Mouse (Mus musculus) adrenal gland, postnatal 10 days (tissue): Measurements from ENCODE around the gene Mrln. TPM values are rescaled to one million over a fixed set of nuclear protein-coding genes. Genes with fewer than 3 reads are reported as not detected.

Experiments
- DNase-seq: peaks from one replicate; pipeline ENCODE4 v3.0.0; 2021; ENCODE audit warnings: mixed read lengths
- long read RNA-seq, 2 experiments: library from polyadenylated mRNA; stranded (forward); transcript quantifications; one replicate each; pipeline ENCODE4 v2.0.0; 2021
- total RNA-seq, 2 experiments: library from RNA; stranded (reverse); gene quantifications; 2 replicates each; pipeline ENCODE4 v1.2.3; 2021

Mrln gene
- total RNA-seq: 1 to 10 TPM; 2.8 to 9.8 TPM
- long read RNA-seq, experiment 1, partial matches to known transcripts: 0 of 2 reads
- long read RNA-seq, experiment 1, other reads (novel, unspliced or antisense): 0 of 2 reads
- long read RNA-seq, experiment 2, partial matches to known transcripts: 0 of 2 reads
- long read RNA-seq, experiment 2, other reads (novel, unspliced or antisense): 0 of 2 reads

GRCm38 (mm10) chr10:70204505-70205399 lies at the start of gene Mrln:
TSS of gene Mrln (plus strand) at chr10:70204664.
- DNase-seq: peak; percentile 29

- DNase-seq: peak; percentile 45
These were observed 47.9 kb upstream of the Mrln start for GRCm38 (mm10) chr10:70156431-70157165.

- no peak for DNase-seq
These were observed 44.7 kb upstream of the Mrln start for GRCm38 (mm10) chr10:70159651-70160320.

DNA sequence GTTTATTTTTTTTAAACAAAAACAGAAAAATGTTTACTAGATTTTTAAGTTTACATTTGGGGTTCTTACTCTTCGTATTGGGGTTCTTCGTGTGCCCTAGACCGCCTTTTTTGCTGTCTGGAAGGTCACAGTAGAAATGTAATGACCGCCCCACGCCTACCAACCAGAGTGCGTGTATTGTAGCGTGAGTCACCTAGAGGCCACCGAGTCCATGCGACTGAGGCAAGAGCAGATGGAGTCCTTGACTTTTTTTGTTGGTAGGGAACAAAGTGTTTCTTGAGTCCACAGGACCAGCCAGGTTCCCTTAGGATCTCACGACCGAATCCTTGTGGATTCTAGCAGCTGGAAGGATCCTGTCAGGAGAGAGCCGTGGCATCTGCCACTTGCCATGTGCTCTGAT lies 43.7 kb upstream of the Mrln start:
- DNase-seq: peak; percentile 47

DNA sequence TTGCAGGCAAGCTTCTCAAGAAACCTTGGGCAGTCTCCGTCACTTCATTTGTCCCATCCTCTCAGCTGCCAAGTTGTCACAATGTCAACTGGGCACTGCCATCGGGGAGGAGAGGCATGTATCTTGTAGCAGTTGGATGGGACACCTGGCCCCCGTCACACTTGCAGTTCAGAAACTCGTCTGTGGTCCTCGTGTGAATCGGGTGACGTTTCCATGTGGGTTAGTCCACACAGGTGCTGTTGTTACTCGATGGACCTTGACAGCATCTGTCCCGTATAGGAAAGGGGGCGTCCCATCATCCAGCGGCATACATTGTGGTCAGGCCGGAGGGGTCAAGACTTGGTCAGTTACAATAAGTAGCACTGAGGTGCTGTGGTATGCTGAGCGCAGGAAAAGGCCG lies 43.0 kb upstream of the Mrln start:
- no peak for DNase-seq

- DNase-seq: no peak
These were observed 40.8 kb upstream of the Mrln start for GRCm38 (mm10) chr10:70163681-70164080.

- DNase-seq: no peak
These were observed 38.6 kb upstream of the Mrln start for GRCm38 (mm10) chr10:70165877-70166276.

DNA sequence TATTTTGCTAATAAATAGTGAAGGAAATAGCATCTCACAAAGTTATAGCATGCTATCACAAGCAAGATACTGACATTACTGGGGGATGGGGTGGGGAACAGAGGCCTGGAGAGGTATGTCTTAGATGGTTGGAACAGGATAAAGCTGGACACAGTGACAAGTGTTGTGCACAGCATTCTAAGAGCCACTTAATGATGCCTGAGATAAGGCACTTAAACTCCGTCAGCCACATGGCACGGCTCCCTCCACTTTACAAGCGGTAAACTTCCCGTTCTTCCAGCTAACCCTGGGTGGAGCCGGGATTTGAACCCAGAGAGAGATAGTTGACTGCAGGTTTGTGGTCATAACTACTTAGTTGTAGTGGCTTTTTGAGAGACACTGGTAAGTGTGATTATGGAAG lies 38.0 kb upstream of the Mrln start:
- DNase-seq: no peak

GRCm38 (mm10) chr10:70167625-70168024 lies 36.8 kb upstream of the Mrln start:
- DNase-seq: no peak

- DNase-seq: no peak
These were observed 36.1 kb upstream of the Mrln start for GRCm38 (mm10) chr10:70168396-70168795.

GRCm38 (mm10) chr10:70169044-70169443 lies 35.4 kb upstream of the Mrln start:
- DNase-seq: no peak

- DNase-seq: peak; percentile 80
These were observed 31.1 kb upstream of the Mrln start for GRCm38 (mm10) chr10:70173314-70173713.

DNA sequence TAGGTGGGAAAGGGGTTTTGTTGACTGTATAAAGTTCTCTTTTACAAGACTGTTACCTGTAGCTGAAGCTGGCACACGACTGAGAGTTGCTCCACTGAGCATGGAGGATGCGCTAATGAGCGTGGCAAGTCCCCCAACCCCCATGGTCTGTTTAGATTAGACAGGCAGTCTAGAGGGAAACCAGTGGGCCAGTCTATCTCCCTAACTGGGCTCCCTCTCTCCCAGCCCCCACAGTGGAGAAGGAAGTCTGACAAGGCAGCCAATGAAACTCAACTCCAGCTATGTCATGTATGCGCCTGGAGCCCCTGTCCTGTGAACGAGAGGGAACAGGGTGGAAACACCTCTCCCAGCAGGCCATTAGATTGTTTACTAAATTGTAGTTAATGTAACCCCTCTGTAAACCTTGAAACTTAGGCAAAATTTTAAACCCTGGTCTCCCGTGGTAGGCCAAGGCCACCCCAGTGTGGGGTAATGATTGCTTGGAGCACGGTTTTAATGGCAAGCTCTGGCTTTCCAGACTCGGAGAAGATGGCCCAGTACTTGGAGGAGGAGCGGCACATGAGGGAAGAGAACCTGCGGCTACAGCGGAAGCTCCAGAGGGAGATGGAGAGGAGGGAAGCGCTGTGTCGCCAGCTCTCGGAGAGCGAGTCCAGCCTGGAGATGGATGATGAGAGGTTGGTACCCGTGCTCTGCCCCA lies 29.8 kb upstream of the Mrln start:
- no peak for DNase-seq

DNA sequence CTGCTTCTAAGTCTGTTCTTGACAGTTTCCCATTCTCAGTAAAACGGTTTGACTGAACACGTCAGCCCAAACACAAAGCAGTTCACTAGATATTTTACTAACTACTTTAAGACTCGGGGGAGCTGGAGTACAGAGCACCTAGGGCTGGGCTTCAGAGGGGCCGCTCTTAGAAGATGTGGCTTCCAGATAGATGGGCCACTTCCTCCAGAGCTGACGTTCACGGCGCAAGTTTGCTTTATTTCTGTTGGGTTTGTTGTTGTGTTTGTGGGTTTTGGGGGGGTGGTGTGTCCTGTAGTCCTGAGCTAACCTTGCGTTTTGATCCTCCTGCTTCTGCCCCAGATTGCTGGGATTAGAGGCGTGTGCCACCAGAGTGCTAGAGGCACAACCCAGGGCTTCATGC lies 23.7 kb upstream of the Mrln start:
- DNase-seq: no peak

- peak; percentile 48 for DNase-seq
These were observed 23.0 kb upstream of the Mrln start for GRCm38 (mm10) chr10:70181279-70181972.

DNA sequence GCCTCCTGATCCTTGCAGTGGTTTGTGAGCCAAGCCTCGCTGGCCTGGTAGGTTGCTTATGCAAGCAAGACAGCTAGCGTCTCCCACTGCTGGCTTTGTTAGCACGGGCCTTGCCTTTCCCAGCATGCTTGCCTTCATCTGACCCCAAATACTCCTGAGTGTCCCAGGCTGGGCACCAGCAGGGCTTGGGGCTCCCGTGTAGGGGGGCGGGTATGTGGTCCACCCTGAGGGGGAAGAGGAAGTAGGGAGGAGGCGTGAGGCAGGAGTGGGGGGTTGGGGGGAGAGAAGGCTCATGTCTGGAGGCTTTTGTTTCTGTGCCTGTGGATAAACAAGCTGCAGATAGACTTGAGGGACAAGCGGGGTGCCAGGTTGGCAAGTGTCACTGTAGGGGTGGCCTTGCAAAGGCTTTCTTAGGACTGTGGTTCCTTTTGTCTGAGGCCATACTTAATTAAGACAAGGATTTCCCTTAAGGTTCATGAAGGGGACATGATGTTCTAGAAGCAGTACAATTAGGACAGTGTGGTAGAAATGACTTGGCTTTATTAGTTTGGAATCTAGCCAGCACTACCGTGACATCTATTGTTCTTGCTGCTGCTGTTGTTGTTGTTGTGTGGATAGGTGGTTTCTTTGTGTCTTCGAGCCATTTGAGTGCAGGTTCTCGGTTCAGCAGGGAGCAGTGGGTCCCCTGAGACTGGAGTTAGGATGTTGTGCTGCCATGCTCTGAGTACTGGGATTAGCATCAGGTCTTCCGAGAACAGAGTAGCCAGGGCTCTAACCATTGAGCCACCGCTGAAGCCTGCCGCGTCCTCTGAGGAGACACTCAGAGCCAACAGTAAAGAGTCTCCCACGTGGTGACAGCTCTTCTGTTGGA lies 21.0 kb upstream of the Mrln start:
- peak; percentile 24 for DNase-seq

DNA sequence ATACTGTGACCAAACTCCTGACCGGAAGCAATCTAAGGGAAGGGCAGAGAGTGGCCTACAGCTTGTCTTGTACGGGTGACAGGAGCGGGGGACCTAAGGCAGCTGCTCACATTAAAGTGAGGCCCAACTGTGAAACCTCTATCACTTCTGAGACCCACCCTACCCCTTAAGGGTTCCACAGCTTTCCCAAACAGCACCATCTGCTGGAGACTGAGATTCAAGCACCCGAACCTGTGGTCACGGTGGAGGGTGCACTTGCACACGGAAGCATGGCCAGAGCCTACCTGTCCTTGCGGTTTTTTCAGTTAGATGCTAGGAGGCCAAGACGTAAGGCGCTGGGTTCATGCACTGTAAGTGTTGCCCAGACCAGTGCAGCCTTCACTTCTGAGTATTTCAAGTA lies 18.3 kb upstream of the Mrln start:
- DNase-seq: peak; percentile 48

DNA sequence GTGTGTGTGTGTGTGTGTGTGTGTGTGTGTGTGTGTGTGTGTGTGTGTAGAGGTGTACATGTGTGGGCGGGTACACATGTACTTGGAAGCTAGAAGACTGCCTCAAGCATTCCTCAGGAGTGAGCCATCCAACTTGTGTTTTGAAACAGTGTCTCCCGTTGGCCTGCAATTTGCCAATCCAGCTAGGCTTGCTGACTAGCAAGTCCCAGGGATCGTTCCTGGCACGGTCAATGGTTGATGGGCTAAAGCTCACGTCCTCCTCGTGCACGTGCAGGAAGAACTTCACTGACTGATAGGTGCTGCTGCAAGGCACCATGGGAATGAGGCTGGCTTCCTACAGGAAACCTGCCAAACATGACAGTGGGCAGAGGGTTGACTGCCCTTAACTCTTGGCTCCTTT lies 17.9 kb upstream of the Mrln start:
- DNase-seq: peak; percentile 25

DNA sequence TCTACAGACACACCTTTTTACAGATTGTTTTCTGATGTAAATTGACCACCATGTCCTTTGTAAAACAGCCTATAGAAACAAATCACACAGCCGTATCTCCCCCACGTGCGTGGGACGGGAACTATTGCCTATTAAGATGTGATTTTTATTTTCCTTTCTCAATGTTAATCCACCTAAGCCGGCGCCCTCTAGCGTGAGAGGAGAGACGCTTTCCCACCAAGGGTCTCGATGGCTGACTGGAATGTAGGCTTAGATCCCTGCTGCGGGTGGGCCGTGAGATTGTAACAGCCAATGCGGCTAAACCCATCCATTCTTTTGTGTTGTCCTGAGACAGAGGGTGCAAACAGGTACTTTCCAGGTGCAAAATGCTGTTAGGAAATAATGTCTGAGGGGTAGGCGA lies 14.6 kb upstream of the Mrln start:
- no peak for DNase-seq

DNA sequence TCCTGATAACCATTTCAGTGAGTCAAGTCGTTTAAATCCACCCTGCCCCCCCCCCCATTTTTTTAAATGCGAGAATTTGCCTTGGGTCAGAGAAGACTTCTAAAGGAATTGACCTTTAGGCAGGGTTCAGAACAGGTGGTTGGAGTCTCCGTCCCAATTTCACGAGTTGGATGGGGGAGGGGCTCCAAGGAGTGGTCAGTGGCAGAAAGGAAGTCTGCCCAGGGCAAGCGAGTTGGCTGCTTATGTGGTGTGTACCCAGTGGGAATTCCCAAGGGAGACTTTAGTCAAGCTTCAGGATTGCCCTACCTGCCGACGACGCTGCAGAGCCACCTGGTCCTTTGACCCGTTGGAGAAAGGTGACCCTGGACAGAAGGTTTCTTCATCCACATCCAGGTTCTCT lies 10.2 kb upstream of the Mrln start:
- no peak for DNase-seq
